Comparison of ENCODE assay signal across 8 mouse cellular contexts in genomic region chr2:152821023-152821422, GRCm38 (mm10). TPM values are rescaled to one million over a fixed set of nuclear protein-coding genes. Genes with fewer than 3 reads are reported as not detected.
DNase-seq lines count a peak whose midpoint lies in the region; ATAC-seq and TF ChIP-seq lines count a peak whose summit lies in the region.

No protein-coding gene starts in this region.

- TF ChIP-seq POLR2A in testis, adult 2 months (IDR thresholded peaks at IDR 0.05; ENCODE audit: control insufficient read depth, low read depth, low read length): no peak

- H3K4me2 ChIP-seq in intestine, embryonic 16.5 days (ENCODE audit: low read depth, low read length): 0 out of 2 replicates have a peak overlapping the region, but pooled peaks have one; percentile 4
- peak overlapping the region; percentile 24; the same call in 1 of the 2 replicates for H3K4me2 ChIP-seq in lung, embryonic 14.5 days

- H3K4me1 ChIP-seq in testis, adult 2 months (ENCODE audit: control insufficient read depth, insufficient read depth, low read length): peaks cover 19% of the 10 kb centered on the region
- H3K4me1 ChIP-seq in intestine, embryonic 16.5 days (ENCODE audit: control insufficient read depth, insufficient read depth, low read length): peaks cover 63% of the 10 kb centered on the region
- peaks cover 37% of the 10 kb centered on the region for H3K4me1 ChIP-seq in lung, embryonic 14.5 days (ENCODE audit: insufficient read depth)

- no peak for DNase-seq in testis, postnatal 14 days (ENCODE audit: low spot score)
- DNase-seq in gastrocnemius, postnatal 25 days: peak; percentile 72
- peak; percentile 77 for DNase-seq in lung, embryonic 14.5 days
- peak; percentile 24 for DNase-seq in yolk sac, embryonic 10.5 days (ENCODE audit: low spot score)
- no peak for DNase-seq in spleen, postnatal 14 days (ENCODE audit: low spot score in 2 of 2)
- DNase-seq in left cerebral cortex, postnatal 4 days: no peak

- 36% methylated on average over 5 of the region's 5 CpGs for WGBS in intestine, embryonic 16.5 days
- WGBS in lung, embryonic 14.5 days: 11% methylated on average over 5 of the region's 5 CpGs

- no peak overlapping the region for H3K4me3 ChIP-seq in testis, adult 2 months (ENCODE audit: control insufficient read depth, low read depth, low read length)
- no peak overlapping the region for H3K4me3 ChIP-seq in intestine, embryonic 16.5 days (ENCODE audit: low read length)
- no peak overlapping the region for H3K4me3 ChIP-seq in lung, embryonic 14.5 days (ENCODE audit: low read depth, low read length)

- ATAC-seq in intestine, embryonic 16.5 days: no peak
- ATAC-seq in lung, embryonic 14.5 days (ENCODE audit: insufficient read depth): peak; percentile 47; the same call in 1 of the 2 replicates

- no peak overlapping the region for H3K9ac ChIP-seq in intestine, embryonic 16.5 days (ENCODE audit: low read depth, low read length)
- peak overlapping the region; percentile 11; the same call in 1 of the 2 replicates for H3K9ac ChIP-seq in lung, embryonic 14.5 days

- H3K9me3 ChIP-seq in intestine, embryonic 16.5 days (ENCODE audit: control insufficient read depth, low read length): 0 out of 2 replicates have a peak, but pooled peaks cover 2% of the 10 kb centered on the region
- H3K9me3 ChIP-seq in lung, embryonic 14.5 days (ENCODE audit: low read depth, low read length): no peaks in the 10 kb centered on the region

- H3K27ac ChIP-seq in testis, adult 2 months (ENCODE audit: control insufficient read depth, insufficient read depth, low read depth, low read length): peak overlapping the region; percentile 72
- peak overlapping the region; percentile 50 for H3K27ac ChIP-seq in intestine, embryonic 16.5 days (ENCODE audit: low read length)
- H3K27ac ChIP-seq in lung, embryonic 14.5 days (ENCODE audit: low read depth): peak overlapping the region; percentile 85

- H3K27me3 ChIP-seq in testis, adult 2 months (ENCODE audit: control insufficient read depth, insufficient read depth, low read length): no peaks in the 10 kb centered on the region
- no peaks in the 10 kb centered on the region for H3K27me3 ChIP-seq in intestine, embryonic 16.5 days (replicated peaks; ENCODE audit: control insufficient read depth, insufficient read depth, low read length)
- no peaks in the 10 kb centered on the region for H3K27me3 ChIP-seq in lung, embryonic 14.5 days (ENCODE audit: insufficient read depth, low read length)

- TF ChIP-seq CTCF in testis, adult 2 months (IDR thresholded peaks at IDR 0.05; ENCODE audit: control insufficient read depth, insufficient read depth, insufficient replicate concordance, low read depth, low read length): no peak
- TF ChIP-seq CTCF in lung, embryonic 14.5 days (IDR thresholded peaks at IDR 0.05; ENCODE audit: low read depth): no peak

- peaks cover 2% of the 10 kb centered on the region for H3K36me3 ChIP-seq in testis, adult 2 months (ENCODE audit: control insufficient read depth, insufficient read depth, low read length)
- H3K36me3 ChIP-seq in intestine, embryonic 16.5 days (ENCODE audit: control insufficient read depth, insufficient read depth, low read length): peaks cover 2% of the 10 kb centered on the region; the same call in 1 of the 2 replicates
- H3K36me3 ChIP-seq in lung, embryonic 14.5 days (ENCODE audit: insufficient read depth): peaks cover 19% of the 10 kb centered on the region

- intact Hi-C loops in left cerebral cortex, postnatal 4 days (cut with DNase I): loop anchor here (10.0 kb wide), 1 partner anchor 56 kb away; no protein-coding TSS in a partner anchor

RNA-seq across cellular contexts. Expression of gene Bcl2l1, which starts 10.5 kb away (rescaled TPM):
- 74.9 and 80.8 TPM in 2 replicates for polyA plus RNA-seq in testis, adult 2 months (2012; rRNA removed)
- total RNA-seq in gastrocnemius, postnatal 25 days (2021): 10 to 100 TPM; 13.8 to 16.4 TPM
- 65.8 and 66.8 TPM in 2 replicates for polyA plus RNA-seq in intestine, embryonic 16.5 days (2015; fragmentation: Nextera tagmentation; extraction: Ambion mirVana)
- 102 and 103 TPM in 2 replicates for polyA plus RNA-seq in lung, embryonic 14.5 days (2014; fragmentation: Nextera tagmentation; extraction: Ambion mirVana)
- total RNA-seq in left cerebral cortex, postnatal 4 days (2021): 100 to 1,000 TPM; 113 to 116 TPM

RNA-seq across cellular contexts. Expression of gene Tpx2, which starts 26.7 kb away (rescaled TPM):
- polyA plus RNA-seq in testis, adult 2 months (2012; rRNA removed): 8.2 and 9.0 TPM in 2 replicates
- 1 to 10 TPM in 1 of 2 experiments, under 1 TPM in 1; 0.92 to 1.5 TPM for total RNA-seq in gastrocnemius, postnatal 25 days (2021)
- 45.7 and 51.5 TPM in 2 replicates for polyA plus RNA-seq in intestine, embryonic 16.5 days (2015; fragmentation: Nextera tagmentation; extraction: Ambion mirVana)
- 126 and 128 TPM in 2 replicates for polyA plus RNA-seq in lung, embryonic 14.5 days (2014; fragmentation: Nextera tagmentation; extraction: Ambion mirVana)
- total RNA-seq in left cerebral cortex, postnatal 4 days (2021): 10 to 100 TPM in 1 of 2 experiments, 1 to 10 TPM in 1; 9.8 to 11.0 TPM

Comparison
In these comparisons a context has a peak if more than half of its experiments do, and no peak if none do; other contexts are left out.
1. DNase-seq: peak in gastrocnemius, postnatal 25 days (single experiment), lung, embryonic 14.5 days (single experiment) and yolk sac, embryonic 10.5 days (single experiment); none in testis, postnatal 14 days (single experiment), spleen, postnatal 14 days (0 of 2) and left cerebral cortex, postnatal 4 days (single experiment).
2. Peak in every context shown above with its lines, with median percentiles within 50 percentile points of each other: H3K27ac ChIP-seq.